Mouse (Mus musculus): ENCODE results near the gene Fam192a. TPM values are rescaled to one million over a fixed set of nuclear protein-coding genes. Genes with fewer than 3 reads are reported as not detected.

The Fam192a gene
- polyA plus RNA-seq, 1 experiment = 56.1 TPM

- 67% methylated on average over 4 of the region's 4 CpGs for WGBS
- Histone ChIP-seq H3K4me3 (replicated peaks; ENCODE audit: insufficient read depth, low read depth, low read length) (no peak overlapping the region), H3K4me1 (ENCODE audit: control insufficient read depth, insufficient read depth, low read length) (no peaks in the 10 kb centered on the region), H3K27me3 (ENCODE audit: control insufficient read depth, insufficient read depth, low read length) (no peaks in the 10 kb centered on the region; the same call in 1 of the 2 replicates), H3K27ac (ENCODE audit: insufficient read depth, low read length) (no peak overlapping the region)
- DNase-seq = no peak
- TF ChIP-seq POLR2A (IDR thresholded peaks at IDR 0.05; ENCODE audit: borderline replicate concordance, insufficient read depth, low read length) (no peak), CTCF (IDR thresholded peaks at IDR 0.05; ENCODE audit: borderline replicate concordance, insufficient read depth, low read depth, low read length) (no peak)
Observed at GRCm38 (mm10) chr8:94529875-94530274, 71.9 kb downstream of the Fam192a start.

GRCm38 (mm10) chr8:94528245-94528644, 73.6 kb downstream of the Fam192a start:
- Histone ChIP-seq H3K4me1 (ENCODE audit: control insufficient read depth, insufficient read depth, low read length) (no peaks in the 10 kb centered on the region), H3K27ac (ENCODE audit: insufficient read depth, low read length) (no peak overlapping the region), H3K27me3 (ENCODE audit: control insufficient read depth, insufficient read depth, low read length) (no peaks in the 10 kb centered on the region; the same call in 1 of the 2 replicates), H3K4me3 (replicated peaks; ENCODE audit: insufficient read depth, low read depth, low read length) (no peak overlapping the region)
- 32% methylated on average over 4 of the region's 4 CpGs for WGBS
- TF ChIP-seq POLR2A (IDR thresholded peaks at IDR 0.05; ENCODE audit: borderline replicate concordance, insufficient read depth, low read length) = no peak
- TF ChIP-seq CTCF (IDR thresholded peaks at IDR 0.05; ENCODE audit: borderline replicate concordance, insufficient read depth, low read depth, low read length) = peak; percentile 68
- DNase-seq = peak in 1 of 2 experiments; percentile 17

GRCm38 (mm10) chr8:94527178-94527577, 74.6 kb downstream of the Fam192a start:
- H3K4me1 ChIP-seq (ENCODE audit: control insufficient read depth, insufficient read depth, low read length) = no peaks in the 10 kb centered on the region
- TF ChIP-seq CTCF (IDR thresholded peaks at IDR 0.05; ENCODE audit: borderline replicate concordance, insufficient read depth, low read depth, low read length) (no peak), POLR2A (IDR thresholded peaks at IDR 0.05; ENCODE audit: borderline replicate concordance, insufficient read depth, low read length) (no peak)
- no peak overlapping the region for H3K27ac ChIP-seq (ENCODE audit: insufficient read depth, low read length)
- no peak for DNase-seq
- H3K4me3 ChIP-seq (replicated peaks; ENCODE audit: insufficient read depth, low read depth, low read length) = no peak overlapping the region
- WGBS = 88% methylated on average over 7 of the region's 7 CpGs
- no peaks in the 10 kb centered on the region for H3K27me3 ChIP-seq (ENCODE audit: control insufficient read depth, insufficient read depth, low read length)

GRCm38 (mm10) chr8:94524554-94524953, 77.2 kb downstream of the Fam192a start:
- DNase-seq = no peak
- H3K27me3 ChIP-seq (ENCODE audit: control insufficient read depth, insufficient read depth, low read length) = no peaks in the 10 kb centered on the region; the same call in 1 of the 2 replicates
- H3K27ac ChIP-seq (ENCODE audit: insufficient read depth, low read length) = no peak overlapping the region
- WGBS = 81% methylated on average over 9 of the region's 9 CpGs
- no peak for TF ChIP-seq POLR2A (IDR thresholded peaks at IDR 0.05; ENCODE audit: borderline replicate concordance, insufficient read depth, low read length)
- no peak for TF ChIP-seq CTCF (IDR thresholded peaks at IDR 0.05; ENCODE audit: borderline replicate concordance, insufficient read depth, low read depth, low read length)
- no peaks in the 10 kb centered on the region for H3K4me1 ChIP-seq (ENCODE audit: control insufficient read depth, insufficient read depth, low read length)
- no peak overlapping the region for H3K4me3 ChIP-seq (replicated peaks; ENCODE audit: insufficient read depth, low read depth, low read length)

Other genes starting within 250 kb of the Fam192a start
- 119 and 125 TPM in 2 replicates for gene Herpud1, start 215.6 kb downstream of the Fam192a start, polyA plus RNA-seq (2012; rRNA removed)
- 0.71 and 0.82 TPM in 2 replicates for gene Nlrc5, start 167.6 kb downstream of the Fam192a start, polyA plus RNA-seq (2012; rRNA removed)
- 39.3 and 46.3 TPM in 2 replicates for gene Cpne2, start 69.0 kb downstream of the Fam192a start, polyA plus RNA-seq (2012; rRNA removed)
- 22.0 TPM in 2 replicates for gene Rspry1, start 60 bp downstream of the Fam192a start, polyA plus RNA-seq (2012; rRNA removed)
- 198 and 211 TPM in 2 replicates for gene Arl2bp, start 64.6 kb upstream of the Fam192a start, polyA plus RNA-seq (2012; rRNA removed)
- gene Pllp, start 94.3 kb upstream of the Fam192a start, polyA plus RNA-seq (2012; rRNA removed) = 214 and 242 TPM in 2 replicates
- 0.16 and 0.21 TPM in 2 replicates for gene Ccl22, start 143.6 kb upstream of the Fam192a start, polyA plus RNA-seq (2012; rRNA removed)
- 102 and 103 TPM in 2 replicates for gene Cx3cl1, start 170.0 kb upstream of the Fam192a start, polyA plus RNA-seq (2012; rRNA removed)
- 0.36 and 1.1 TPM in 2 replicates for gene Ccl17, start 208.5 kb upstream of the Fam192a start, polyA plus RNA-seq (2012; rRNA removed)
- 155 and 163 TPM in 2 replicates for gene Coq9, start 236.3 kb upstream of the Fam192a start, polyA plus RNA-seq (2012; rRNA removed)
- 58.2 and 58.4 TPM in 2 replicates for gene Ciapin1, start 236.4 kb upstream of the Fam192a start, polyA plus RNA-seq (2012; rRNA removed)

Data from cerebellum, adult 2 months (tissue).